Mouse (Mus musculus): ENCODE results near the gene Lrrc10. TPM values are rescaled to one million over a fixed set of nuclear protein-coding genes. Genes with fewer than 3 reads are reported as not detected.
"Not testable (repeated sequence)": the region's sequence is repeated elsewhere in the genome, so short reads cannot be mapped to it uniquely, and the experiment has no call there.

Lrrc10 gene
- polyA plus RNA-seq, 1 experiment = not detected

- H3K9me3 ChIP-seq (replicated peaks; ENCODE audit: control insufficient read depth, insufficient read depth, low read length, poor library complexity, severe bottlenecking) = no peaks in the 10 kb centered on the region
- no peak overlapping the region for H3K27ac ChIP-seq (ENCODE audit: insufficient read depth, low read length)
- no peaks in the 10 kb centered on the region for H3K36me3 ChIP-seq (ENCODE audit: control insufficient read depth, insufficient read depth, low read length, poor library complexity, severe bottlenecking)
- no peak overlapping the region for H3K4me3 ChIP-seq (ENCODE audit: low read depth, low read length)
- H3K27me3 ChIP-seq (ENCODE audit: control insufficient read depth, insufficient read depth, low read length, poor library complexity, severe bottlenecking) = no peaks in the 10 kb centered on the region
- TF ChIP-seq EP300 (IDR thresholded peaks at IDR 0.05; ENCODE audit: insufficient read depth, low read depth, low read length) (no peak), CTCF (IDR thresholded peaks at IDR 0.05; ENCODE audit: low read depth, low read length) (no peak), POLR2A (IDR thresholded peaks at IDR 0.05; ENCODE audit: insufficient read depth, low read length) (no peak)
- H3K4me1 ChIP-seq (ENCODE audit: control insufficient read depth, insufficient read depth, low read length) = peaks cover 2% of the 10 kb centered on the region
- H3K9ac ChIP-seq (ENCODE audit: low read depth, poor library complexity, severe bottlenecking) = no peak overlapping the region
These were observed 26.8 kb upstream of the Lrrc10 start for GRCm38 (mm10) chr10:117018281-117018840.

GRCm38 (mm10) chr10:117021020-117021754 lies 24.0 kb upstream of the Lrrc10 start:
- H3K36me3 ChIP-seq (ENCODE audit: control insufficient read depth, insufficient read depth, low read length, poor library complexity, severe bottlenecking) = no peaks in the 10 kb centered on the region
- no peaks in the 10 kb centered on the region for H3K9me3 ChIP-seq (replicated peaks; ENCODE audit: control insufficient read depth, insufficient read depth, low read length, poor library complexity, severe bottlenecking)
- peaks cover 2% of the 10 kb centered on the region for H3K4me1 ChIP-seq (ENCODE audit: control insufficient read depth, insufficient read depth, low read length)
- H3K4me3 ChIP-seq (ENCODE audit: low read depth, low read length) = no peak overlapping the region
- TF ChIP-seq POLR2A (IDR thresholded peaks at IDR 0.05; ENCODE audit: insufficient read depth, low read length) = no peak
- TF ChIP-seq EP300 (IDR thresholded peaks at IDR 0.05; ENCODE audit: insufficient read depth, low read depth, low read length) = 0 out of 2 replicates have a peak, but pooled peaks have one; percentile 5
- H3K9ac ChIP-seq (ENCODE audit: low read depth, poor library complexity, severe bottlenecking) = no peak overlapping the region
- no peak overlapping the region for H3K27ac ChIP-seq (ENCODE audit: insufficient read depth, low read length)
- no peaks in the 10 kb centered on the region for H3K27me3 ChIP-seq (ENCODE audit: control insufficient read depth, insufficient read depth, low read length, poor library complexity, severe bottlenecking)

- Histone ChIP-seq H3K27ac (ENCODE audit: insufficient read depth, low read length) (no peak overlapping the region), H3K4me1 (ENCODE audit: control insufficient read depth, insufficient read depth, low read length) (peaks cover 2% of the 10 kb centered on the region), H3K4me3 (ENCODE audit: low read depth, low read length) (peak overlapping the region; percentile 16), H3K9me3 (replicated peaks; ENCODE audit: control insufficient read depth, insufficient read depth, low read length, poor library complexity, severe bottlenecking) (no peaks in the 10 kb centered on the region), H3K36me3 (ENCODE audit: control insufficient read depth, insufficient read depth, low read length, poor library complexity, severe bottlenecking) (no peaks in the 10 kb centered on the region), H3K9ac (ENCODE audit: low read depth, poor library complexity, severe bottlenecking) (no peak overlapping the region), H3K27me3 (ENCODE audit: control insufficient read depth, insufficient read depth, low read length, poor library complexity, severe bottlenecking) (no peaks in the 10 kb centered on the region)
- TF ChIP-seq POLR2A (IDR thresholded peaks at IDR 0.05; ENCODE audit: insufficient read depth, low read length) = no peak
- no peak for TF ChIP-seq EP300 (IDR thresholded peaks at IDR 0.05; ENCODE audit: insufficient read depth, low read depth, low read length)
- no peak for TF ChIP-seq CTCF (IDR thresholded peaks at IDR 0.05; ENCODE audit: low read depth, low read length)
These were observed 21.4 kb upstream of the Lrrc10 start for GRCm38 (mm10) chr10:117023693-117024092.

- H3K9me3 ChIP-seq (replicated peaks; ENCODE audit: control insufficient read depth, insufficient read depth, low read length, poor library complexity, severe bottlenecking); H3K27ac ChIP-seq (ENCODE audit: insufficient read depth, low read length); H3K27me3 ChIP-seq (ENCODE audit: control insufficient read depth, insufficient read depth, low read length, poor library complexity, severe bottlenecking); H3K9ac ChIP-seq (ENCODE audit: low read depth, poor library complexity, severe bottlenecking); H3K36me3 ChIP-seq (ENCODE audit: control insufficient read depth, insufficient read depth, low read length, poor library complexity, severe bottlenecking); H3K4me1 ChIP-seq (ENCODE audit: control insufficient read depth, insufficient read depth, low read length); H3K4me3 ChIP-seq (ENCODE audit: low read depth, low read length): not testable (repeated sequence)
These were observed 19.4 kb upstream of the Lrrc10 start for GRCm38 (mm10) chr10:117025776-117026175.

GRCm38 (mm10) chr10:117026176-117026575 lies 19.0 kb upstream of the Lrrc10 start:
- H3K4me1 ChIP-seq (ENCODE audit: control insufficient read depth, insufficient read depth, low read length) = no peaks in the 10 kb centered on the region
- TF ChIP-seq CTCF (IDR thresholded peaks at IDR 0.05; ENCODE audit: low read depth, low read length) (no peak), POLR2A (IDR thresholded peaks at IDR 0.05; ENCODE audit: insufficient read depth, low read length) (no peak), EP300 (IDR thresholded peaks at IDR 0.05; ENCODE audit: insufficient read depth, low read depth, low read length) (no peak)
- no peaks in the 10 kb centered on the region for H3K9me3 ChIP-seq (replicated peaks; ENCODE audit: control insufficient read depth, insufficient read depth, low read length, poor library complexity, severe bottlenecking)
- no peak overlapping the region for H3K4me3 ChIP-seq (ENCODE audit: low read depth, low read length)
- H3K27ac ChIP-seq (ENCODE audit: insufficient read depth, low read length) = no peak overlapping the region
- H3K36me3 ChIP-seq (ENCODE audit: control insufficient read depth, insufficient read depth, low read length, poor library complexity, severe bottlenecking) = no peaks in the 10 kb centered on the region
- H3K9ac ChIP-seq (ENCODE audit: low read depth, poor library complexity, severe bottlenecking) = no peak overlapping the region
- H3K27me3 ChIP-seq (ENCODE audit: control insufficient read depth, insufficient read depth, low read length, poor library complexity, severe bottlenecking) = no peaks in the 10 kb centered on the region

GRCm38 (mm10) chr10:117031160-117031559 lies 14.0 kb upstream of the Lrrc10 start:
- no peak for TF ChIP-seq CTCF (IDR thresholded peaks at IDR 0.05; ENCODE audit: low read depth, low read length)
- no peak for TF ChIP-seq POLR2A (IDR thresholded peaks at IDR 0.05; ENCODE audit: insufficient read depth, low read length)
- TF ChIP-seq EP300 (IDR thresholded peaks at IDR 0.05; ENCODE audit: insufficient read depth, low read depth, low read length) = no peak
- no peak overlapping the region for H3K27ac ChIP-seq (ENCODE audit: insufficient read depth, low read length)
- no peaks in the 10 kb centered on the region for H3K36me3 ChIP-seq (ENCODE audit: control insufficient read depth, insufficient read depth, low read length, poor library complexity, severe bottlenecking)
- H3K27me3 ChIP-seq (ENCODE audit: control insufficient read depth, insufficient read depth, low read length, poor library complexity, severe bottlenecking) = no peaks in the 10 kb centered on the region
- H3K9me3 ChIP-seq (replicated peaks; ENCODE audit: control insufficient read depth, insufficient read depth, low read length, poor library complexity, severe bottlenecking) = no peaks in the 10 kb centered on the region
- no peak overlapping the region for H3K4me3 ChIP-seq (ENCODE audit: low read depth, low read length)
- no peak overlapping the region for H3K9ac ChIP-seq (ENCODE audit: low read depth, poor library complexity, severe bottlenecking)
- H3K4me1 ChIP-seq (ENCODE audit: control insufficient read depth, insufficient read depth, low read length) = no peaks in the 10 kb centered on the region

All from ES-Bruce4 (cell line).